Mouse (Mus musculus): ENCODE measurements around the gene Tcp10c.
A peak's percentile ranks its signal among the peaks of the same experiment; 100 is the strongest.
"Not testable (repeated sequence)": the region's sequence is repeated elsewhere in the genome, so short reads cannot be mapped to it uniquely, and the experiment has no call there.

Tcp10c gene

GRCm38 (mm10) chr17:13354521-13354920, at the start of gene Tcp10c:
Gene Tcp10c, plus strand, starts transcription at chr17:13354572.
- DNase-seq (ENCODE audit: low spot score in 2 of 2), result not testable (repeated sequence)

GRCm38 (mm10) chr17:13307852-13308251, 46.5 kb upstream of the Tcp10c start:
- DNase-seq (ENCODE audit: low spot score in 2 of 2), result not testable (repeated sequence)

GRCm38 (mm10) chr17:13308344-13308743, 46.0 kb upstream of the Tcp10c start:
- DNase-seq (ENCODE audit: low spot score in 2 of 2), result not testable (repeated sequence)

GRCm38 (mm10) chr17:13308746-13309145, 45.6 kb upstream of the Tcp10c start:
- not testable (repeated sequence) for DNase-seq (ENCODE audit: low spot score in 2 of 2)

DNA sequence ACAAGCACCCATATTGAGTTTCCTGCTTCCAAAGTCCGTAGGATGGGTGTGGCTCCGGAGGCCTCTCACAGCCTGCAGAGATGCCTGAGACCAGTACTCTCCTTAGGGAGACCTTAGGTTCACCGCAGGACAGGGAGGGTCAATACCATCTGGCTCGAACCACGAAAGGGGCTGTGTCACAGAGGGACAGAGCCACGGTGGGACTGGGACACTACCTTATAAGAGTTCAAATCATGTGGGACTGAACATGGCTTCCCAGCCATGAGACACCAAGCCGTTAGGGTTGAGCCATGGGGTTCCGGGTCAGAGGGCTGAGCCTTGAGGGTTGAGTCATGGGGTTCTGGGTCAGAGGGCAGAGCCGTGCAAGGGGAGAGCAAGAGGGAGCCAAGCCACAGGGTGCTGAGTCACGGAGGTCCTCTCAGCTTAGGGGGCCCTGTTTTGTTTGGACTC, 45.2 kb upstream of the Tcp10c start:
- not testable (repeated sequence) for DNase-seq (ENCODE audit: low spot score in 2 of 2)

GRCm38 (mm10) chr17:13329967-13330366, 24.4 kb upstream of the Tcp10c start:
- not testable (repeated sequence) for DNase-seq (ENCODE audit: low spot score in 2 of 2)

- not testable (repeated sequence) for DNase-seq (ENCODE audit: low spot score in 2 of 2)
These were observed 23.2 kb upstream of the Tcp10c start for GRCm38 (mm10) chr17:13331179-13331578.

DNA sequence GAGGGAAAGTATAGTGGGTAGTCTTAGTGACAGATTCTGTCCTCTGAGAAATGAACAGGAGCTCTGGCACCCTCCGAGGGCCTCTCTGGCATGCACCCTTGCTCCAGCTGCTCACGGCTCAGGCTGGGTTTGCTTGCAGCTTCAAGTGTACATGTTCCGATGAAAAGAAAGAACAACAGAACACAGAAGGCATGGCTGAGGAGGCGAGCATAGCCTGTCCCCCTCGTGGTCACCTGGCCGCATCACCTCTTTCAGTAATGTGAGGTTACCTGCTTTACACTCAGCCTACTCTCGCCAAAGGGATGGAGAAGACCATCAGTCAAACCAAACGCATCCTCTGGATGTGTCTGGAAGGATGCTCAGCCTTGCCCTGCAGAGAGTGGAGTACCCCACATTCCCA, 21.9 kb upstream of the Tcp10c start:
- DNase-seq (ENCODE audit: low spot score in 2 of 2), result not testable (repeated sequence)

DNA sequence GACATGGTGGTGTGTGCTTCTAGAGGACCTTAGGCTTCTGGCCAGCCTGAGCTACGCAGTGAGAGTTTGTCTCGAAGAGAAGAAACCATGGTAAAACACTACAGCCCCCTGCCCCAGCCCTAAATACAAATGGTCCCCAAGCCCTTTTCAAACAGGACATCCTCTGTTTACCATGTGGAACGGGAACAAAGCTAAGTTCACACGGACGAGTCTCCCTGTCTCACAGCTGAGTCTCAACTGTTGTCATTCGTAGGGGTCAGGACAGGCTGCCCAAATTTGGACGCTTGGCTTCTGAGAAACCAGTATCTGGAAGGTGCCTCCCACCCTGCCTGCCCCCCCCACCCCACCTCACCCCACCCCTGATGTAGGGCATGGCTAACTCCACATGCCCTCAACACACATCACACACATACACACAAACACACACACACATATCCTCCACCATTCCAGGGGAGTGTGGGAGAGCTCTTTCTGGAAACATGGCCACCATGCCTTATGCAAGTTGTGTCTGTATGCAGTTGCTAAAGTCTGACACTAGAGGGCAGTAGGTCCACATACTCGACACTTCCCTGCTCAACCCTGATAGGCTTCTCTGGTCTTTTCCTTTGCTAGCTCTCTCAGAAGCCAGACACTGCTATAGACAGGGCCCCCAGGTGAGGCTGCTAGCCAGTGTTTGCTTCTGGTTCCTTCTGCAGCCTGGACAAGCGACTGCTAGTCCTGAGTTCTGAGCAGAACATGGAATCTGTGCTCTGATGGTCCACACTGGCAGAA, 17.2 kb upstream of the Tcp10c start:
- DNase-seq (ENCODE audit: low spot score in 2 of 2), result peak; percentile 28 to 52

- not testable (repeated sequence) for DNase-seq (ENCODE audit: low spot score in 2 of 2)
These were observed 16.4 kb upstream of the Tcp10c start for GRCm38 (mm10) chr17:13337931-13338330.

DNA sequence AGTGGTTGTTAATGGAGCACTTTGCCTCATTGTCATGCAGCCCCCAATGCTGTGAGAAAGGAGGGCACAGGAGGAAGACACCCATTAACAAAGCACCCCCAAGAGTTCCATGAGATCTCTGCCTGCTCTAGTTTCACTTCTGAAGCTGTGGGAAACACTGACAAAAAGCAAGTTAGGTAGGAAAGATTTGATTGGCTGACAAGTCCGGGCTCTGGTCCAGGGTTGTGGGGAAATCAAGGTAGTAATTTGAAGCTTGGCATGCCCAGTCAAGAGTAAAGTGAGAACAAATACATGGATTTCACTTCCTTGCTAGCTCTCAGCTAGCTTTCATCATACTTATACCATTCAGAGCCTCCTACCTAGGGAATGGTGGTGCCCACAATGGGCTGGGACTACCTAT, 14.3 kb upstream of the Tcp10c start:
- not testable (repeated sequence) for DNase-seq (ENCODE audit: low spot score in 2 of 2)

DNA sequence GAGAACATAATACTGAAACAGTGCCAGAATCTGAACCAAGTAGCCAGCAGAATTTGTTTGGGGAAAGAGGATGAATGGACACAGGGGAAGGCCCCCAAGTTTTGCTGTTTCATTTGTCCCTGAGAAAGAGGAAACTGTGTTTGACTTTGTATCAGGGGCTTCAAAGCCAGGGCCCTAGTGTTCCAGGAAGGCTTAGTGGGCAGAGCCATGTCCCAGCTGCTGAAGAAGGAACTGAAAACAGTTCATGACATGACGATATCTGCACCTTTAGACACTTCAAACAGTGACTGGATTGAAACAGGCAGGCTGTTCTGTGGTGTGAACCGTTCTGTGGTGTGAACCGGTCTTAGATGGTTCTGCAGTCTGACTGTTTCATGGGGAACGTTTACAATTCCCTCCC, 8.4 kb upstream of the Tcp10c start:
- DNase-seq (ENCODE audit: low spot score in 2 of 2), result not testable (repeated sequence)

- not testable (repeated sequence) for DNase-seq (ENCODE audit: low spot score in 2 of 2)
These were observed 4.8 kb upstream of the Tcp10c start for GRCm38 (mm10) chr17:13349563-13349962.

GRCm38 (mm10) chr17:13353249-13353648, 1.1 kb upstream of the Tcp10c start:
- not testable (repeated sequence) for DNase-seq (ENCODE audit: low spot score in 2 of 2)

- DNase-seq (ENCODE audit: low spot score in 2 of 2), result not testable (repeated sequence)
These were observed 8.1 kb downstream of the Tcp10c start for GRCm38 (mm10) chr17:13362489-13362888.

- DNase-seq (ENCODE audit: low spot score in 2 of 2), result not testable (repeated sequence)
These were observed 9.4 kb downstream of the Tcp10c start for GRCm38 (mm10) chr17:13363773-13364172.

DNA sequence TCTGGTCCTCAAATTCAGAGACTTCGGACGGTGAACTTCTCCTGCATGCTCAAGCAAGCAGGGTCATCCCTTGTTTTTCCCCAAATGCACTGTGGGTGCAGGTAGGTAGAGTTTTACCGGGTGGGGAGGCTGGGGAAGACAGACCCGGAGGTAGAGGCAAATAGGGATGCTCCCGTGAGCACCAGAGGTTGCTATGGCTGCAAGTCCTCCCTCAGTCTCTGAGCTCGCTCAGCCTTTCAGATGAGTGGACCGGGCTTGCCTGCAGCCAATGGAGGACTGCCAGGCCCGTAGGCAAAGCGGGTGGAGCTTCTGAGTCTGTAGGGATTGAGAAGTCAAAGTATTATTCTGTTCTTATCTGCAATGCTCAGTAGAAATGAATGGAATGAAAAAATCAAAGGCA, 9.8 kb downstream of the Tcp10c start:
- not testable (repeated sequence) for DNase-seq (ENCODE audit: low spot score in 2 of 2)

- not testable (repeated sequence) for DNase-seq (ENCODE audit: low spot score in 2 of 2)
These were observed 12.8 kb downstream of the Tcp10c start for GRCm38 (mm10) chr17:13367181-13367580.

DNA sequence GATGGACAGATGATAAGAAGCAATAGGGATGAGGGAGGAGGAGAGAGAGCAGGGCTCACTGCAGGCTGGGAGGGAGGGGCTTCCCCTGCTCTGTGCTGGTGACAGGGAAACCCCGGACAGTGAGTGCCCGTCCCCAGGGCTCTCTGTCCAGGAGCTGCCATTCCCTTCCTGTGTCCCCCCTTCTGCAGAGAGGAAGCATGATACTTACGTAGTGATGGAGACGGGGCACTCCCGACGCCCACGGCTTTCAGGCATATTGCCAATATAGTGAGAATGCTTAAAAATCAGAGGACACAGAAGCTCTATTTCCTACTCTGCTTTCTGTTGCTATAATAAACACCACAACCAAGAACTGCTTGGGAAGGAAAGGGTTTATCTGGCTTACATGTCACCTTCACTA, 14.3 kb downstream of the Tcp10c start:
- DNase-seq (ENCODE audit: low spot score in 2 of 2), result peak in 1 of 2 experiments; percentile 15

DNA sequence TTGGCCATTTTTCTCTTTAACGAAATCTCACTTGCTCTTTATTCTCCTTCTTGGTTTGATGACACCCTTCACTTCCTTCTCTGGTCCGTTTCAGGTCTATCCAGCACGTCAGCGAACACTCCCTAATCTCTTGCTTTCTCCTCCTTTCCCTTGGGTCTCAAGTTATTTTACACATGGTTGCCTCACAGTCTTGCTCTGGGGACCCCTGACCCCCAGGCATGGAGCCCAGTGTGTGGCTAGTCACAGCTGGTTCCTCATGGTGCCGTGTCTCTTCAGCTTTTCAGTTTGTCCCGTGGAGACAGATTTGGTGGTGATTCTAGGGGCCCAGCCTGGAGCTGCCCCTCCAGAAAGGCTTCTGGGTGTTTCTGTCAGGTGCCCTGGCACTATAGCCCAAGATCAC, 16.4 kb downstream of the Tcp10c start:
- not testable (repeated sequence) for DNase-seq (ENCODE audit: low spot score in 2 of 2)

DNA sequence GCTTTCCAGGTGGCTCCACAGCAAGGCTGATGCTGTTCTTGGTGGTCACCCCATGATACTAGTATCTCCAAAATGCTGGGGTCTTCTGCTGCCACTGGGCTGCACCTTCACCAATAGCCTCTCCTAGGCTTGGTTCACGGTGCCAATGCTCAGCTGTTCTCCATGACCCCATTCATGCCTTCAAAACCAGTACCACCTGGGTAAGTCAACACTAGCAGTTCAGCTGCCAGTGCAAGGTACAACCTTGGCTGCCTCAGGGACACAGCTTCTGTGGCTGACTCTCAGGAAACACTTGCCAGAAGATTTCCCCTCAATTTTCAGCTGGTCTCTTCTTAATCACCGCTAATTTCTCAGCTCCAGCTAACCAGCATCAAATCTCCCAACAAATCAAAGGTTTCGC, 24.0 kb downstream of the Tcp10c start:
- not testable (repeated sequence) for DNase-seq (ENCODE audit: low spot score in 2 of 2)

DNA sequence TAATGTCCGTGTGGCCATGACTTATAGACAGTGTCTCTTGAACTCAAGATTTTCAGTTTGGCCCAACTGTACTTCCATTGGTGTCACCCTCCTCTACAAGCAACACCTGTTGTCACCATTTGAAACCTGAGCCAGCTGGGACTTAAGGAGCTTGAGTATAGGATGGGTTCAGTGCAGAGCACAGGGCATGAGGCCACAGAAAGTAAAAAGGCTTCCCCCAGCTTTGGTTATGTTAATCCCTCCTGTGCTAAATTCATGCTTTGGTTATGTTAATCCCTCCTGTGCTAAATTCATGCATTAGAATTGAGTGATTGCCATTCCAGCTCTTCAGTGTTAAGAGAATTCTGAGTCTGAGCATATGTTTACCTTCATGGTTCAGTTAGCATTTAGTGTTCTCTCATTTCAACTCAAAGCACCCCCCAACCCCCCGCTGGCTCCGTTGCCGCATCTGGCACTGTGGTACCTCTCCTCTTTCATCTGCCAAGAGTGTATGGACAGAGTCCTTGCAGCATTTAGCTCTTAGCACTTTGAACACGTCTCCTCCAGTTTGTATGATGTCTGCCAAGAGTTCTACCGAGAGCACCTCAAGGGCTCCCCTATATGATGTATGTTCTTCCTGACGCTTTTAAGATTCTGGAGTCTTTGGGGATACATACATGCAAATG, 25.7 kb downstream of the Tcp10c start:
- DNase-seq (ENCODE audit: low spot score in 2 of 2), result not testable (repeated sequence)

- not testable (repeated sequence) for DNase-seq (ENCODE audit: low spot score in 2 of 2)
These were observed 26.9 kb downstream of the Tcp10c start for GRCm38 (mm10) chr17:13381286-13381685.

Data from frontal cortex, postnatal 14 days (tissue).